Mouse (Mus musculus) heart, embryonic 15.5 days (tissue): ENCODE results near the gene Ucp2. TPM values are rescaled to one million over a fixed set of nuclear protein-coding genes. Genes with fewer than 3 reads are reported as not detected.

Source experiments
- ATAC-seq: fragments of 200-750 bp; cut with Nextera tagmentation; replicated peaks from 2 replicates; pipeline ENCODE4 v1.8.0; 2017; ENCODE audit warnings: low read depth, moderate TSS enrichment; ENCODE audit not compliant: insufficient number of reproducible peaks, insufficient read depth, low FRiP score
- H3K27ac ChIP-seq: fragments of 300-500 bp; sonication (generic); 2 replicates; pipeline ENCODE4 v1.5.1; 2015; ENCODE audit warnings: mild to moderate bottlenecking, inconsistent platforms
- H3K27me3 ChIP-seq: fragments of 300-500 bp; sonication (generic); 2 replicates; pipeline ENCODE4 v1.6.1; 2015; ENCODE audit warnings: inconsistent platforms
- H3K36me3 ChIP-seq: fragments of 300-500 bp; sonication (generic); 2 replicates; pipeline ENCODE4 v1.6.1; 2015; ENCODE audit warnings: mild to moderate bottlenecking, inconsistent platforms
- H3K4me1 ChIP-seq: fragments of 300-500 bp; sonication (generic); replicated peaks from 2 replicates; pipeline ENCODE4 v1.6.1; 2015; ENCODE audit warnings: inconsistent platforms
- H3K4me2 ChIP-seq: fragments of 300-500 bp; sonication (generic); 2 replicates; pipeline ENCODE4 v1.6.1; 2015; ENCODE audit warnings: inconsistent platforms, mild to moderate bottlenecking, moderate library complexity
- H3K4me3 ChIP-seq: fragments of 300-500 bp; sonication (generic); 2 replicates; pipeline ENCODE4 v1.5.1; 2015; ENCODE audit warnings: mild to moderate bottlenecking, inconsistent platforms
- H3K9ac ChIP-seq: fragments of 300-500 bp; sonication (generic); 2 replicates; pipeline ENCODE4 v1.6.1; 2015; ENCODE audit warnings: mild to moderate bottlenecking, inconsistent platforms
- H3K9me3 ChIP-seq: fragments of 300-500 bp; sonication (generic); replicated peaks from 2 replicates; pipeline ENCODE4 v1.6.1; 2016; ENCODE audit warnings: inconsistent platforms
- WGBS: fragments of 180-500 bp; shearing (Covaris S2); methylation state at CpG from one replicate; pipeline ENCODE4 v1.1.7; 2015; ENCODE audit warnings: mixed read lengths; 5-methylcytosine and 5-hydroxymethylcytosine counted together
- polyA plus RNA-seq: library from polyadenylated mRNA; unstranded; fragments of >200 nt; fragmentation: Nextera tagmentation; extraction: Ambion mirVana; gene quantifications from 2 replicates; pipeline ENCODE4 v1.2.1, GENCODE M21; 2015

Ucp2 gene
- polyA plus RNA-seq, 1 experiment from 2014 or later: 109 TPM

- Histone ChIP-seq H3K27me3 (no peaks in the 10 kb centered on the region), H3K4me2 (no peak overlapping the region), H3K9me3 (no peaks in the 10 kb centered on the region), H3K36me3 (peaks cover 5% of the 10 kb centered on the region), H3K27ac (no peak overlapping the region), H3K4me3 (no peak overlapping the region), H3K9ac (no peak overlapping the region), H3K4me1 (peaks cover 8% of the 10 kb centered on the region; the same call in 1 of the 2 replicates)
- WGBS: 69% methylated on average over 3 of the region's 3 CpGs
- no peak for ATAC-seq
Measured at GRCm38 (mm10) chr7:100534216-100534615, 41.1 kb downstream of the Ucp2 start.

- Histone ChIP-seq H3K9me3 (no peaks in the 10 kb centered on the region), H3K36me3 (peaks cover 20% of the 10 kb centered on the region), H3K9ac (no peak overlapping the region), H3K4me2 (no peak overlapping the region), H3K27ac (no peak overlapping the region), H3K4me3 (no peak overlapping the region), H3K4me1 (peaks cover 8% of the 10 kb centered on the region; the same call in 1 of the 2 replicates), H3K27me3 (no peaks in the 10 kb centered on the region)
- ATAC-seq: no peak
- 68% methylated on average over 2 of the region's 2 CpGs for WGBS
Measured at GRCm38 (mm10) chr7:100535831-100536230, 42.7 kb downstream of the Ucp2 start.

- peak within 1 kb of the TSS; percentile 58 for H3K4me2 ChIP-seq
- H3K9ac ChIP-seq: peak within 1 kb of the TSS; percentile 78
- H3K4me1 ChIP-seq: peaks cover 8% of the 10 kb centered on the region; the same call in 1 of the 2 replicates
- H3K9me3 ChIP-seq: no peaks in the 10 kb centered on the region
- H3K27me3 ChIP-seq: no peaks in the 10 kb centered on the region
- under 1% methylated on average over 33 of the region's 33 CpGs for WGBS
- peak within 1 kb of the TSS; percentile 70 for H3K4me3 ChIP-seq
- H3K36me3 ChIP-seq: peaks cover 20% of the 10 kb centered on the region
- ATAC-seq: peak; percentile 99
- peak within 1 kb of the TSS; percentile 85 for H3K27ac ChIP-seq
Measured at GRCm38 (mm10) chr7:100536804-100537518, 43.8 kb downstream of the Ucp2 start, which contains the start of gene Coa4. Coa4 (plus strand) TSS chr7:100537071.

GRCm38 (mm10) chr7:100537519-100537902, 44.4 kb downstream of the Ucp2 start:
- Histone ChIP-seq H3K9me3 (no peaks in the 10 kb centered on the region), H3K4me2 (peak overlapping the region; percentile 58), H3K9ac (peak overlapping the region; percentile 78), H3K27ac (peak overlapping the region; percentile 85; the same call in 1 of the 2 replicates), H3K4me3 (peak overlapping the region; percentile 70), H3K36me3 (peaks cover 20% of the 10 kb centered on the region), H3K27me3 (no peaks in the 10 kb centered on the region), H3K4me1 (peaks cover 8% of the 10 kb centered on the region; the same call in 1 of the 2 replicates)
- ATAC-seq: no peak
- 27% methylated on average over 7 of the region's 7 CpGs for WGBS

- Histone ChIP-seq H3K4me1 (peaks cover 8% of the 10 kb centered on the region; the same call in 1 of the 2 replicates), H3K27me3 (no peaks in the 10 kb centered on the region), H3K36me3 (peaks cover 20% of the 10 kb centered on the region), H3K4me3 (no peak overlapping the region), H3K4me2 (no peak overlapping the region), H3K27ac (no peak overlapping the region), H3K9me3 (no peaks in the 10 kb centered on the region), H3K9ac (no peak overlapping the region)
- ATAC-seq: no peak
- WGBS: 91% methylated on average over 9 of the region's 9 CpGs
Measured at GRCm38 (mm10) chr7:100539516-100539915, 46.4 kb downstream of the Ucp2 start.

- Histone ChIP-seq H3K27ac (no peak overlapping the region), H3K9ac (no peak overlapping the region)
- ATAC-seq: no peak
Measured at GRCm38 (mm10) chr7:100544437-100544836, 51.3 kb downstream of the Ucp2 start.

GRCm38 (mm10) chr7:100547631-100548030, 54.5 kb downstream of the Ucp2 start:
- Histone ChIP-seq H3K27ac (peak overlapping the region; percentile 39; the same call in 1 of the 2 replicates), H3K36me3 (peaks cover 10% of the 10 kb centered on the region; the same call in 1 of the 2 replicates), H3K27me3 (no peaks in the 10 kb centered on the region), H3K4me3 (no peak overlapping the region), H3K4me1 (peaks cover 23% of the 10 kb centered on the region), H3K9ac (no peak overlapping the region), H3K4me2 (no peak overlapping the region), H3K9me3 (no peaks in the 10 kb centered on the region)
- 18% methylated on average over 4 of the region's 4 CpGs for WGBS
- no peak; the same call in 1 of the 2 replicates for ATAC-seq

More at GRCm38 (mm10) chr7:100544437-100544836, 51.3 kb downstream of the Ucp2 start:
- Histone ChIP-seq H3K9me3 (no peaks in the 10 kb centered on the region), H3K4me3 (no peak overlapping the region), H3K27me3 (no peaks in the 10 kb centered on the region), H3K4me2 (no peak overlapping the region), H3K4me1 (peaks cover 9% of the 10 kb centered on the region), H3K36me3 (peaks cover 20% of the 10 kb centered on the region)
- WGBS: 33% methylated on average over 1 of the region's 1 CpGs

GRCm38 (mm10) chr7:100549796-100550195, 56.7 kb downstream of the Ucp2 start:
- Histone ChIP-seq H3K4me2 (no peak overlapping the region), H3K9ac (no peak overlapping the region), H3K36me3 (peaks cover 10% of the 10 kb centered on the region; the same call in 1 of the 2 replicates), H3K27ac (peak overlapping the region; percentile 33), H3K27me3 (no peaks in the 10 kb centered on the region), H3K9me3 (no peaks in the 10 kb centered on the region), H3K4me3 (no peak overlapping the region), H3K4me1 (peaks cover 29% of the 10 kb centered on the region)
- peak; percentile 48; the same call in 1 of the 2 replicates for ATAC-seq
- WGBS: 61% methylated on average over 3 of the region's 3 CpGs

GRCm38 (mm10) chr7:100550338-100551007, 57.3 kb downstream of the Ucp2 start:
- peaks cover 10% of the 10 kb centered on the region; the same call in 1 of the 2 replicates for H3K36me3 ChIP-seq
- ATAC-seq: no peak
- H3K27ac ChIP-seq: peak overlapping the region; percentile 33
- no peaks in the 10 kb centered on the region for H3K9me3 ChIP-seq
- 39% methylated on average over 5 of the region's 5 CpGs for WGBS
- no peaks in the 10 kb centered on the region for H3K27me3 ChIP-seq
- no peak overlapping the region for H3K9ac ChIP-seq
- H3K4me3 ChIP-seq: no peak overlapping the region
- H3K4me1 ChIP-seq: peaks cover 32% of the 10 kb centered on the region
- H3K4me2 ChIP-seq: no peak overlapping the region
